Mouse (Mus musculus) urinary bladder, postnatal 10 days (tissue): ENCODE data around the gene Htatip2.

Experiments
- DNase-seq: peaks from one replicate; pipeline ENCODE4 v3.0.0; 2022; ENCODE audit warnings: low spot score

The Htatip2 gene

GRCm38 (mm10) chr7:49758934-49759571 is at the start of gene Htatip2:
TSS of gene Htatip2 (plus strand) at chr7:49759115.
- DNase-seq, result no peak

DNA sequence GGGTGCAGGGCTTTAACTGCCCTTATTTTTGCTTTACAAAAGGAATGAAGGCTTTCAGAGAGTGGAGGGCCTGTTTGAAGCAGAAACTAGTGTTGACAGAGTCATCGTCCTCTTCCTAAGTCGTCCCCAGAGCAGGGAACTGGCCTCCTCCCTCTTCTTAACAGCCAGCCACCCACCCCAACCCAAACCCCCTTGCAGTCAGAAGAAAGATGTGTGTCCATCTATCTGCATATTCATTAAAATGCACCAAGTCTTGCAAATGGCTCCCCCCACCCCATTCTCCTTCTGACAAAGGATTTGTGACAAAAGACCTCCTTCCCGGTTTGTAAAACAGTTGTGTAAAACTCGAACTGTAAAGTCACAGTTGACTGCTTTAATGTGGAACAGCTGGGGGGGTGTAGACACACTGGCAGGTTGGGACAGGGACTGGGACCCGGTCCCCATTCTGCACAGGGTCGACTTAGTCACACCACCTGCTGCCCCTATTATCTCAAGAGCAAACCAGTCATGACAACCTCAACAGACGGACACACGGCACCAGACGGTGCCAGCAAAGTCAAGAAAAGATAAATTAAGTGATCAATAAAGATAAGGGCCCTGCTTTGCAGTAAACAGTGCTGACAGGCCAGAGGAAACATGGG is 49.4 kb upstream of the Htatip2 start:
- DNase-seq, result no peak

DNA sequence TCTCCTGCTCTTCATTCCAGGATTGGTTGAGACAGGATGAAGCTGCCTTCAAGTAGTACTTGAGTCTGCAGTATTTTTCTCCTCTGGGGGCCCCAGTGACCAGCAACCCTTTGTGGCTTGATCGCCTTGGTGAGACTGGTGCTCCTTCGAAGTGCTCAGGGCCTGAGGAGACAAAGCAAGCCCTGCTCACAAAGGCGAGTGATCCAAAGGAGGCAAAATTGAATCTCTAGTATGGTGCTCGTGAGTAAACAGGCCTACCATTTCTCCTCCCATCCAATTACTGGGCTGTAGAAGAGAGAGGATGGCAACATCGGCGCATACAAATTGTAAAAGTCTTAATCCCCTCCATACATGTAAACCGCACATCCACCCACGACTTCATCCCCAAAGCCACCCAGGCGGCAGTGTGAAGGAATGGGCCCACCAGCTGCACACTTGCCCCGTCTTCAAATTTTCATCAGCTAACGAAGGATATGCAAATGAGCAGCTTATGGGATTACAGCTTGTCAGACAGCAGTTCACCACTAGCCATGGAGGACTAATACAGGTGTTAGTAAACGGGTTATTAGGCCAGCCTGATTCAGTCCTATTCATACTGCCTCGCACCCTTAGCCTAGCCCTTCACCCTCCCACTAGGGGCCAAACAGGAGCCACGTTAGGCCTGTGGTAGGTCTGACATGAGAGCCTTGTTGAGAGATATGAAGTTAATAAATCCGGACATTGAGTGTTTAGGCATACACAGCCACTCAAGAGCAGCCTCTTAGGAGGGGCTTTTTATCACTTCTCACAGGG is 40.8 kb upstream of the Htatip2 start:
- no peak for DNase-seq

DNA sequence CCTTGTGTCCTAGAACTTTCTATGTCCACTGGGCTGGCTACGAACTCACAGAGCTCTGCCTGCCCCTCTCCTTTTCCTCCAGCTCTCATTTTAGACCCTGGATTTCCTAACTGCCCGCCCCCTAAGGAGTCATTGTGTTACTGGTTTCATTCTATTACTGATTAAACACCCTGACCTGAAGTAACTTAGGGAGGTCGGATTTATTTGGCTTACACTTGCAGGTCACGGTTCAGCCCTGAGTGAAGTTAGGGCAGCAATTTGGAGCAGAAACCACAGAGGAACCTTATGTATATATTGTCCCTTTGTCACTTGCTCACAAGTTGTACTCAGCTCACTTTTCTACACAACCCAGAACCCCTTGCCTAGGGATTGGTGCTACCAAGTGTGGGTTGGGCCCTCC is 24.6 kb upstream of the Htatip2 start:
- no peak for DNase-seq

DNA sequence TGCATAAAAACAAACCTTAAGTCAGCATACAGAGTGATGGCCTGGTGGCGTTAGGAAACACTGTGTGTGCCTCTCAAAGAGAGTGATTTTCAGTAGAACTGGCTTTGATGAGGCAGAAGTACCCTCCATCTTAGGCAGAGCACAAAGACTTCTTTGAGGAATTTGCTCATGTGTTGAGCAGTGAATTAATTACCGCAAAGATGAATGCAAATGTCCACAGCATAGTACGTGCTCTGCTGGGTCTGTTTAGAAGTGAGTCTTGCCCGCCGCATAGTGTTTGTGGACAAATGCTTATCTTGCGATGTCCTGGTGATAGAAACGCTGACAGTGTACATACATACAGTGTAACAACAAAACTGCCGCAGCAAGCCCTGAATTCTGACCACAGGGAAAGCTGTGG is 19.5 kb upstream of the Htatip2 start:
- no peak for DNase-seq

DNA sequence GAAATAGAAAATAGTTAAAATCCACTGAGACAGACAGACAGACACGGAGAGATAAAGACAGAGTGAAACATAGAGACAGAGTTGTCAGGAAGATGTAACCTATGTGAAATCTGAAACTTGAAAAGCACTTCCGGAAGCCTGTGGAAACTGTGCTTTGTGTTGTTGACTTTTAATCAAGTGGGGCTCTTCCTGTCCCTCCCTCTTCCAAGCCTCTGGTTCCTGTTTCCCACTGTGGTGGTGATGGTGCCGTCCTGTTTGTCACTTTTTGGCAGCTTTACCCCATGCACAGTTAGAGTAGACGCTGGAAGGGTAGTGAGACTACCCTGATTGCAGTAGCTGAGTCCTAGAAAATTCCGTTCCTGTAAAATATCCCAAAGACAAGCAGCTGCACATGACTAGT is 17.4 kb upstream of the Htatip2 start:
- DNase-seq, result no peak

DNA sequence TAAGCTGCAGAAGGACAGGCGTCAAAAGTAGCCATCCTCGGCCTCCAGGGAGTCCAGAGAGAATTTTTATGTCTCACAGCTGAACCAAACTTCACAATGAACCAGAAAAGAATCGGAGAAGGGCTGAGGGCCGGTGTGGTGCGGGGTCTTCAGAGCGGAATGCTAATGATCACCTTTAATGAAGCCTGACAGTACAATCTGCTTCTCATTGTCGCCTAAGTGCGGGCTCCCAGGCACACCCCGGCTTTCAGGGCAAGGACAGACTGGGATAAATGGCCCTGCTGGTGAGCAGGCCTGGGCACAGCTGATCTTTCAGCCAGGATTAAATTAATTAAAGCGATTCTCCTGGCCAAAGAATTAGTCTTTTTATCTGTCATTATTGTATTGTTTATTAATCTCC is 17.0 kb upstream of the Htatip2 start:
- no peak for DNase-seq

- no peak for DNase-seq
Measured at GRCm38 (mm10) chr7:49751148-49751547, 7.8 kb upstream of the Htatip2 start.

GRCm38 (mm10) chr7:49752730-49753506 is 6.0 kb upstream of the Htatip2 start:
- no peak for DNase-seq

GRCm38 (mm10) chr7:49754767-49755166 is 4.1 kb upstream of the Htatip2 start:
- no peak for DNase-seq

GRCm38 (mm10) chr7:49762605-49763004 is 3.7 kb downstream of the Htatip2 start:
- DNase-seq, result no peak

DNA sequence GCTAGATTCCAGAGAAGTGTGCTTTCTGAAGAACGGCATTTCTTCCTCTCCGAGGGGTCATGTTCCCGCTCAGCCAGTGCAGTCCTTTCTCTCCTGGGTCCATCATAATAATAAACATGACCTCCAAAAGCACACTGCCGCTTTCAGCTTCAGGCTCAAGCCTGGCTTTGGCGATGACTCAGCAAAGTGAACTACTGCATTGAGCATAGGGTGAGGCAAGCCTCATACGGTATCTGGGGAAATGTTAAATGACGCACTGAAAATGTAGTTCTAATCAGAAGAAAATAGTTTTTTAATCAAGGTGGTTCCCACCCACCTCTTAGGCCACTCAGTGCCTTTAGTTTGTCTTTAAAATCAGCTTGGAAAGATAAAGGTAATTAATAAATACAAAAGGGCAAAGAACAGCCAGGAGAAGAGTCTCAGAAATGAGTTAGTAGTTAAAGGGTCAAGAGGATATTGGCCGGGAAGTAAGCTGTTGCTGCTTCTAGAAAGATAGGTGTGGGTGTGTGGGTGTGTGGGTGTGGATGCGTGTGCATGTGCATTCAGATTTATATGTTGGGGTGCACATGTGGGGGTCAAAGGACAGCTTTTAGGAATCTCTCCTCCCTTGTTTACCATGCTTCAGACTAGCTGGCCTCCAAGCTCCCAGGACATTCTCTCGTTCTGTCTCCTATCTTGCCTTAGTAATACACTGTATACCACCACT is 5.2 kb downstream of the Htatip2 start:
- DNase-seq, result no peak

DNA sequence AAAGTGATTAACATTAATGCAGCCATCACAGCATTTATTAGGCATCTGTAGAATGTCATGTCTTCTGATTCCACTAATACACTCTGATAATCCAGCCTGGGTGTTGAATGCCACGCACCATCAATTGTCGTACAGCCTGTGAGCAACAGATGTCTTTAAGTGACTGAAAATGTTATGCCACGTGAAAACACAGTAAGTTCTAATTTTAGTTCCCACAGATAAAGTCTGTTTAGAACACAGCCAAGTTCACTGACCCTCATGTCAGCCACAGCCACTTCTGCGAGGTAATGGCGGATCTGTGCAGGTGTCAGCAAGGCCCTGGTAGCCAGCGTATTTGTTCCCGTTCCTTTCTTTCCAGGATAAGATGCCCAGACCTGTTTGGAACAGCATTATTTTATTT is 7.3 kb downstream of the Htatip2 start:
- no peak for DNase-seq

DNA sequence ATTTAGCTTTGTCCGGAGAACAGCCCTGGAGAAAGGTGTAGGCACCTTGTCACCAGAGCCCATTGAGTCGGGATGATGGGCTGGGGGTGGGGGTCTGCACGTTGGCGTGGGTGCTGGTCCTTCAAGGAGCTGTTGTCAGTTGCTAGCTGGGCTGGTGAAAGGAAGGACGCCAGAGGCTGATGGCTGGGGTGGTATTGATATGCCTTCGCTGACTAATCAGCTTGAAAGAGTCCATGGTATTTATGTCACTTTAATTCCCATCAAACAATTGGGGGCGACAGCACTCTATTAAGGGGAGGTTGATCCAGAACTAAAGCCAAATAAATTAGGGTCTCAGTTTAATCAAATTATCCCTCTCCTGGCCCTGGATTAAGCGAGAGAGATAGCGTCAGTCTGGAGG is 9.6 kb downstream of the Htatip2 start:
- no peak for DNase-seq

DNA sequence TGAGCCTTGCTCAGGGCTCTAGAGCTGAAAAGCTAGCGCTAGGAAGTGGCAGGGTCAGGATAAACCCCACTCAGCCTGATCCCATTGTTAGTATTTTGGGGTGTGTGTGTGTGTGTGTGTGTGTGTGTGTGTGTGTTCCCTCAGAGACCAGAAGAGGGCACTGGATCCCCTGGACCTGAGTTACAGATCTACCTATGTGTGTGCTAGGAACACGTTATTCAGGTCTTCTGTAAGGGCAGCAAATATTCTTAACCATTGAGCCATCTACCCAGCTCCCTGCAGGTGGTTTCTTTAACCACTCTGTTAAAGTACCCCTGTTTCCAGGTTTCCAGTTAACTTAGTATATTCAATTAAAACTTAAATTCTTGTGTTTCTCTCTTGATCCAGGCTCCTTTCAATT is 15.5 kb downstream of the Htatip2 start:
- DNase-seq, result no peak

DNA sequence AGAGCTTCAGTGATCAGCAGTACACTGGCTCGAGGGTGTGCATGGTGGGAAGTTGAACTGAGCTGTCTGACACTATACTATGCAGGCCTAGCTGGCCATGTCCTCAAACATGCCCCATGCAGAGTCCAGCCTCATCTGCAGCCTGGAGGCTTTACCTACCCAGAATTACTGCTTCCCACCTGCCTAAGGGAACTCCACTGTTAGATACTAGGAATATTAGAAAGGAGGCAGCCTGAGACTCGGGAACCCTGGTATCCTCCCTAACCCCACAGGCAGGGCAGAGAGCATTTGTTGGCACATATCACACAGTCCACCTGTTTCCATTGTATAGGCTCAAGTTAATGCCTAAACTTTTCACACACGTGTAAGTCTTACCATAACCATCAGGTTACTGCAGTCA is 18.7 kb downstream of the Htatip2 start:
- DNase-seq, result no peak

DNA sequence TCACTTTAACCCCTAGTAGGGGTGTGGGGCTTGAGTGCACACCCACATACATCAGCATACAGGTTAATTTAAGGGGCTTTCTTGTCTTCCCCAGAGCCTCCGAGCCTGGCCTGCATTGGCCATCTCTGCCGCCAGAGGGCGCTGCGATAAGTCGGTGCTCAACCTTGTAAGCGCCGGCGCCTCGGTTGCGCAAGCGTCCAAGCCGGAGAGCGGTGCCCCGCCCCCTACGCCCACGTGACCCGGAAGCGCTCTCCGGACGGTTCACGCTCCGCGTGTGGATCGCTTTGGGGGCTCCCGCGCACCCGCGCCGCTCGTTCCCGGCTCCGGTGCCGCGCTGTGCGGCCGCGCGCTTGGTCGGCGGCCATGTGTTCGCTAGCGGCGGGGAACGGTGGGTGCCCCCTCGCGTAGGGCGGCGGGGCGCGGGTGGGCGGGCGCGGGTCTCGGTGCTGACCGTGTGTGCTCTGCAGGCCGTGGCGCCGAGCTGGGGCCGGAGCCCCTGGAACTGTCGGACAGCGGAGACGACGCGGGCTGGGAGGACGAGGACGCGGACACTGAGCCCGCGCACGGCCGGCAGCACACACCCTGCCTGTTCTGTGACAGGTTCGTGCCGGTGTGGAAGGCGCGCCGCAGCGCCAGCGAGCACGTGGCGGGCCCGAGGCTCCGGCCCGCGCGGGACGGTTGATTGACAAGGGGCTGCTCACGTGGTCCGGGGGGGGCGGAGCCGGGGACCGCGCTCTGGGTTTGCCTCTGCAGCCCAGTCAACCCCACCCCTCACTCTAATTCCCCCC is 19.4 kb downstream of the Htatip2 start, which contains the start of gene Prmt3:
Gene Prmt3, plus strand, starts transcription at position 233 of the 788 bp plus-strand sequence.
- DNase-seq, result peak; percentile 96

- no peak for DNase-seq
Measured at GRCm38 (mm10) chr7:49778904-49779615, 20.1 kb downstream of the Htatip2 start.

DNA sequence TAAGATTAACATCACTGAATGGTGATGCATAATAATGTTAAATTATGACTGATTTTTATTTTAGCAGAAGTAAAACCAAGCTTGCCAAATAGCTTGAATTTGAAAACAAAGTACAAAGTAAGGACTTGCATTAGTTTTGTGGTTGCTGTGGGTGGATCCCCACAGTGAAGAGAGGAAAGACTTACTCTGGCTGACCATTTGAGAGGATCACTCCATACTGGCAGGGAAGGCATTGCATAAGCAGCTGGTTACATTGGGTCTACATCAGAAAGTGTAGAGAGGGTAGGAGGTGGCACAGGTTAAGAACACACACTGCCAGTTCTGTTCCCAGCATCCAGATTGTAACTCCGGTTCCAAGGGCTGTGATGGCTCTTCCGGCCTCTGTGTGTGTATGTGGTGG is 24.1 kb downstream of the Htatip2 start:
- no peak for DNase-seq

GRCm38 (mm10) chr7:49785141-49785540 is 26.2 kb downstream of the Htatip2 start:
- DNase-seq, result no peak
